Mouse (Mus musculus) hematopoietic multipotent progenitor cell, adult 10-12 weeks (in vitro differentiated cells): ENCODE results near the gene Arid5a. TPM values are rescaled to one million over a fixed set of nuclear protein-coding genes. Genes with fewer than 3 reads are reported as not detected.

Source experiments
- polyA plus RNA-seq: library from polyadenylated mRNA; stranded (reverse); fragments of >175 nt; gene quantifications from 2 replicates; pipeline ENCODE4 v1.2.3, GENCODE M21; 2012; ENCODE audit warnings: low replicate concordance

Gene Arid5a
- 124 and 262 TPM in 2 replicates for polyA plus RNA-seq

DNA sequence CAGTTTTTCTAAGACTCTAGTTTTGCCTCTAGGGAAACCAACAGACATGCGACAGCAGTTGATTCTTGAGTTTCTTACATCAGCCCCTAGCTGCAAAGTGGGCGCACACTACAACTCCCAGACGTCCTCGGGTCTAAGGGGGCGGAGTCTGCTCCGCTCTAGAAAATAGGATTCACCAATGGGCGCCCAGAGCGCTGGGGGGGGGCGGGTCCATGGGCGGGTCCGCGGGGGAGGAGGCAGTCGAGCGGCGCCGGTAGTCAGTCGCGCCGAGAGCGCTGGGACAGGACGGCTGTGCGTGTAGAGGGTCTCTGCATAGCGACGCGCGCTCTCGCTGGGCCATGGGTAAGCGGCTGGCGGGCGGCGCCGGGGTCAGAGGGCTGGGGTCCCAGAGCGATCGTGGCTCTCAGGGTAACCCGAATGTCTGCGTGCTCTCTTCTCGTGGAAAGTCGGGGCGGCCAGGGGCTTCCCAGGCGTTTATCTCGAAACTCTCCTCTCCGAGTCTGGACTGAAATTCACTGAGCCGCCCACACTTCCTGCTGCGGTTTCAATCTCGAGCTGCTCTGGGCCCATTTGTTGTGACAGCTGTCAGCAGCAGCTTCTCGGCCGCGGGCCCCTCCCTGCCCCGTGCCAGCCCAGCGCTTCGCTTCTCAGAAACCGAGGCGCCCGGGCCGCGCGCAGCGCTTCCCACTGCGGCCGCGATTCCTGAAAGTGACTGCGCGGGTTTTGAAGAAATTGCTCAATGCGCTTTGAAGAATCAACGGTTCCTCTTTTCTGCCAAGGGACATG is at the start of gene Arid5a:
Arid5a (plus strand) TSS at position 239 of the 786 bp plus-strand sequence.

DNA sequence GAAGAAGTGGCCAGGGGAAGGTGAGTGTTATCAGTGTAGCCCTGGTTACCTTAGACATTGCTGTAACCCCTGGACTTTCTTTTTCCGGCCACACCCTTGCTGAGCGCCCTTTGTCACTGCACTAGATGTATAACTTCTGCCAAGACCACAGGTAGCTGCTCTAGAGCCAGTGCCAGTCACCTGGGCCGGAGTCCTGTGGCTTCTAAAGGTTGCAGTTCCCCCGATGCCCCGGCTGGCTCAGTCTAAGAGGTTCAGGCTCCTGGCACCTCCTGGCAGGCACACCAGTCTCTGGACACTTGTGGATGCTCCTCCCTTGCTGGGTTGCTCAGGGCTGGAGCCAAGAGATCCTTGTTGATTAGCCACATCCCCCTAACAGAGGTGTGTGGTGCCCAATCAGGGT is 33.1 kb upstream of the Arid5a start, which contains the start of gene Neurl3:
Neurl3 (minus strand) TSS at position 225 of the 400 bp plus-strand sequence.

GRCm38 (mm10) chr1:36368969-36369645 is 61.6 kb downstream of the Arid5a start, which contains the start of gene Kansl3:
TSS of gene Kansl3 (minus strand) at chr1:36369181.

GRCm38 (mm10) chr1:36371934-36372845 is 64.7 kb downstream of the Arid5a start, which contains the start of gene Fer1l5:
TSS of gene Fer1l5 (plus strand) at chr1:36372291.

Other genes with a start within 250 kb of the Arid5a start
- gene Hs6st1, start 239.3 kb upstream of the Arid5a start, polyA plus RNA-seq: 43.0 and 59.6 TPM in 2 replicates
- gene Uggt1, start 63.0 kb upstream of the Arid5a start, polyA plus RNA-seq: 11.2 TPM in 2 replicates
- 51.7 and 68.0 TPM in 2 replicates for gene Neurl3, start 33.1 kb upstream of the Arid5a start, polyA plus RNA-seq
- gene Kansl3, start 61.4 kb downstream of the Arid5a start, polyA plus RNA-seq: 16.7 and 33.8 TPM in 2 replicates
- gene Fer1l5, start 64.6 kb downstream of the Arid5a start, polyA plus RNA-seq: not detected in 2 replicates
- gene Lman2l, start 137.5 kb downstream of the Arid5a start, polyA plus RNA-seq: 7.6 and 12.2 TPM in 2 replicates
- gene Cnnm4, start 163.9 kb downstream of the Arid5a start, polyA plus RNA-seq: 3.4 and 6.3 TPM in 2 replicates
- 26.6 and 38.5 TPM in 2 replicates for gene Cnnm3, start 204.1 kb downstream of the Arid5a start, polyA plus RNA-seq
- gene Ankrd23, start 229.2 kb downstream of the Arid5a start, polyA plus RNA-seq: 15.9 and 27.6 TPM in 2 replicates
- gene Gm42417, start 231.7 kb downstream of the Arid5a start, polyA plus RNA-seq: 0.12 TPM in 1 of 2 replicates, not detected in the other
- gene Ankrd39, start 239.7 kb downstream of the Arid5a start, polyA plus RNA-seq: 12.3 and 25.2 TPM in 2 replicates